Mouse (Mus musculus): ENCODE results near the gene Frmpd4. TPM values are rescaled to one million over a fixed set of nuclear protein-coding genes. Genes with fewer than 3 reads are reported as not detected.

The Frmpd4 gene
- polyA plus RNA-seq (2014; fragmentation: Nextera tagmentation; extraction: Ambion mirVana): 0.04 and 0.11 TPM in 2 replicates

GRCm38 (mm10) chrX:168577131-168577530 is at the start of gene Frmpd4:
Gene Frmpd4, minus strand, starts transcription at chrX:168577231.
- Histone ChIP-seq H3K9me3 (ENCODE audit: control insufficient read depth, low read length) (no peaks in the 10 kb centered on the region), H3K4me2 (ENCODE audit: low read depth, severe bottlenecking) (no peak within 1 kb of the TSS), H3K36me3 (ENCODE audit: control insufficient read depth, insufficient read depth, low read length) (no peaks in the 10 kb centered on the region), H3K9ac (ENCODE audit: low read length) (no peak within 1 kb of the TSS), H3K27me3 (ENCODE audit: control insufficient read depth, insufficient read depth, low read length) (no peaks in the 10 kb centered on the region), H3K27ac (replicated peaks; ENCODE audit: low read depth, low read length) (no peak within 1 kb of the TSS), H3K4me1 (ENCODE audit: control insufficient read depth, insufficient read depth, low read length) (no peaks in the 10 kb centered on the region), H3K4me3 (ENCODE audit: low read depth, low read length) (no peak within 1 kb of the TSS)
- 64% methylated on average over 5 of the region's 5 CpGs for WGBS
- no peak for ATAC-seq (ENCODE audit: insufficient number of reproducible peaks, low FRiP score, low TSS enrichment, low read depth)
- no peak for DNase-seq (ENCODE audit: low spot score)

GRCm38 (mm10) chrX:168595193-168595592 is 18.2 kb upstream of the Frmpd4 start:
- no peak overlapping the region for H3K27ac ChIP-seq (replicated peaks; ENCODE audit: low read depth, low read length)
- H3K4me1 ChIP-seq (ENCODE audit: control insufficient read depth, insufficient read depth, low read length): no peaks in the 10 kb centered on the region
- no peak overlapping the region for H3K4me3 ChIP-seq (ENCODE audit: low read depth, low read length)
- 77% methylated on average over 5 of the region's 5 CpGs for WGBS
- ATAC-seq (ENCODE audit: insufficient number of reproducible peaks, low FRiP score, low TSS enrichment, low read depth) (no peak), DNase-seq (ENCODE audit: low spot score) (no peak)
- H3K4me2 ChIP-seq (ENCODE audit: low read depth, severe bottlenecking): no peak overlapping the region
- no peak overlapping the region for H3K9ac ChIP-seq (ENCODE audit: low read length)
- 0 out of 2 replicates have a peak, but pooled peaks cover 11% of the 10 kb centered on the region for H3K27me3 ChIP-seq (ENCODE audit: control insufficient read depth, insufficient read depth, low read length)
- H3K36me3 ChIP-seq (ENCODE audit: control insufficient read depth, insufficient read depth, low read length): no peaks in the 10 kb centered on the region
- H3K9me3 ChIP-seq (ENCODE audit: control insufficient read depth, low read length): no peaks in the 10 kb centered on the region

- ATAC-seq (ENCODE audit: insufficient number of reproducible peaks, low FRiP score, low TSS enrichment, low read depth) (no peak), DNase-seq (ENCODE audit: low spot score) (no peak)
- no peak overlapping the region for H3K4me2 ChIP-seq (ENCODE audit: low read depth, severe bottlenecking)
- WGBS: 69% methylated on average over 1 of the region's 1 CpGs
- no peaks in the 10 kb centered on the region for H3K36me3 ChIP-seq (ENCODE audit: control insufficient read depth, insufficient read depth, low read length)
- no peak overlapping the region for H3K9ac ChIP-seq (ENCODE audit: low read length)
- no peak overlapping the region for H3K4me3 ChIP-seq (ENCODE audit: low read depth, low read length)
- no peaks in the 10 kb centered on the region for H3K4me1 ChIP-seq (ENCODE audit: control insufficient read depth, insufficient read depth, low read length)
- no peaks in the 10 kb centered on the region; the same call in 1 of the 2 replicates for H3K27me3 ChIP-seq (ENCODE audit: control insufficient read depth, insufficient read depth, low read length)
- H3K27ac ChIP-seq (replicated peaks; ENCODE audit: low read depth, low read length): no peak overlapping the region
- H3K9me3 ChIP-seq (ENCODE audit: control insufficient read depth, low read length): no peaks in the 10 kb centered on the region
These were observed 7.3 kb upstream of the Frmpd4 start for GRCm38 (mm10) chrX:168584303-168584702.

- DNase-seq (ENCODE audit: low spot score) (no peak), ATAC-seq (ENCODE audit: insufficient number of reproducible peaks, low FRiP score, low TSS enrichment, low read depth) (no peak)
- 72% methylated on average over 4 of the region's 4 CpGs for WGBS
- H3K9me3 ChIP-seq (ENCODE audit: control insufficient read depth, low read length): no peaks in the 10 kb centered on the region
- H3K27me3 ChIP-seq (ENCODE audit: control insufficient read depth, insufficient read depth, low read length): 0 out of 2 replicates have a peak, but pooled peaks cover 2% of the 10 kb centered on the region
- H3K9ac ChIP-seq (ENCODE audit: low read length): no peak overlapping the region
- H3K27ac ChIP-seq (replicated peaks; ENCODE audit: low read depth, low read length): no peak overlapping the region
- no peak overlapping the region for H3K4me2 ChIP-seq (ENCODE audit: low read depth, severe bottlenecking)
- no peak overlapping the region for H3K4me3 ChIP-seq (ENCODE audit: low read depth, low read length)
- H3K36me3 ChIP-seq (ENCODE audit: control insufficient read depth, insufficient read depth, low read length): no peaks in the 10 kb centered on the region
- no peaks in the 10 kb centered on the region for H3K4me1 ChIP-seq (ENCODE audit: control insufficient read depth, insufficient read depth, low read length)
These were observed 5.2 kb downstream of the Frmpd4 start for GRCm38 (mm10) chrX:168571808-168572207.

GRCm38 (mm10) chrX:168569231-168569630 is 7.8 kb downstream of the Frmpd4 start:
- ATAC-seq (ENCODE audit: insufficient number of reproducible peaks, low FRiP score, low TSS enrichment, low read depth) (no peak), DNase-seq (ENCODE audit: low spot score) (no peak)
- Histone ChIP-seq H3K4me1 (ENCODE audit: control insufficient read depth, insufficient read depth, low read length) (no peaks in the 10 kb centered on the region), H3K27ac (replicated peaks; ENCODE audit: low read depth, low read length) (no peak overlapping the region), H3K27me3 (ENCODE audit: control insufficient read depth, insufficient read depth, low read length) (0 out of 2 replicates have a peak, but pooled peaks cover 5% of the 10 kb centered on the region), H3K9me3 (ENCODE audit: control insufficient read depth, low read length) (no peaks in the 10 kb centered on the region), H3K4me2 (ENCODE audit: low read depth, severe bottlenecking) (no peak overlapping the region), H3K36me3 (ENCODE audit: control insufficient read depth, insufficient read depth, low read length) (no peaks in the 10 kb centered on the region), H3K4me3 (ENCODE audit: low read depth, low read length) (no peak overlapping the region), H3K9ac (ENCODE audit: low read length) (no peak overlapping the region)
- 82% methylated on average over 5 of the region's 5 CpGs for WGBS

DNA sequence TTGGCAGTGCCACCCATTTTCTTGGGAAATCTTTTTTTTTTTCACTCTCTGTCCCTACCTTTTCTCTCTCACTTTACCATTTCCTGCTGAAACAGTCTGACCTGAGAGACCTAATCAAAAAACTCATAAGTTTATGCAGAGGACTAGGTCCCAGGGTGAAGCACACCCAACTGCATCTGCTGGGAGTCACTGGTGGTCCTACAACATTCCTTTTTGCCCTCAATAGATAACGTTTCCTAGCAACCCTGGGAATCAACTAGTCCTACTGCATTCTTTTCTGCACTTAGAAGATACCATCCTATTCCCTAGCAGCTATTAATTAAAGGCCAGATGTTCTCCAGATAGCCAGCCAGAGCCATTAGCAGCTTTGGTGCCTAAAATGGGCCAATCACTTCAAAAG is 71.8 kb downstream of the Frmpd4 start:
- no peaks in the 10 kb centered on the region for H3K4me1 ChIP-seq (ENCODE audit: control insufficient read depth, insufficient read depth, low read length)
- no peaks in the 10 kb centered on the region for H3K27me3 ChIP-seq (ENCODE audit: control insufficient read depth, insufficient read depth, low read length)
- no peak overlapping the region for H3K9ac ChIP-seq (ENCODE audit: low read length)
- DNase-seq (ENCODE audit: low spot score) (no peak), ATAC-seq (ENCODE audit: insufficient number of reproducible peaks, low FRiP score, low TSS enrichment, low read depth) (no peak)
- WGBS: 52% methylated on average over 1 of the region's 1 CpGs
- H3K27ac ChIP-seq (replicated peaks; ENCODE audit: low read depth, low read length): no peak overlapping the region
- no peak overlapping the region for H3K4me2 ChIP-seq (ENCODE audit: low read depth, severe bottlenecking)
- H3K9me3 ChIP-seq (ENCODE audit: control insufficient read depth, low read length): no peaks in the 10 kb centered on the region
- no peak overlapping the region for H3K4me3 ChIP-seq (ENCODE audit: low read depth, low read length)
- H3K36me3 ChIP-seq (ENCODE audit: control insufficient read depth, insufficient read depth, low read length): no peaks in the 10 kb centered on the region

- no peak overlapping the region for H3K9ac ChIP-seq (ENCODE audit: low read length)
- no peak overlapping the region for H3K4me2 ChIP-seq (ENCODE audit: low read depth, severe bottlenecking)
- H3K4me1 ChIP-seq (ENCODE audit: control insufficient read depth, insufficient read depth, low read length): no peaks in the 10 kb centered on the region
- no peaks in the 10 kb centered on the region for H3K9me3 ChIP-seq (ENCODE audit: control insufficient read depth, low read length)
- WGBS: 92% methylated on average over 2 of the region's 2 CpGs
- H3K4me3 ChIP-seq (ENCODE audit: low read depth, low read length): no peak overlapping the region
- ATAC-seq (ENCODE audit: insufficient number of reproducible peaks, low FRiP score, low TSS enrichment, low read depth): no peak
- H3K27ac ChIP-seq (replicated peaks; ENCODE audit: low read depth, low read length): no peak overlapping the region
- no peaks in the 10 kb centered on the region for H3K36me3 ChIP-seq (ENCODE audit: control insufficient read depth, insufficient read depth, low read length)
- no peak for DNase-seq (ENCODE audit: low spot score)
- H3K27me3 ChIP-seq (ENCODE audit: control insufficient read depth, insufficient read depth, low read length): 0 out of 2 replicates have a peak, but pooled peaks cover 3% of the 10 kb centered on the region
These were observed 121.8 kb downstream of the Frmpd4 start for GRCm38 (mm10) chrX:168455233-168455632.

DNA sequence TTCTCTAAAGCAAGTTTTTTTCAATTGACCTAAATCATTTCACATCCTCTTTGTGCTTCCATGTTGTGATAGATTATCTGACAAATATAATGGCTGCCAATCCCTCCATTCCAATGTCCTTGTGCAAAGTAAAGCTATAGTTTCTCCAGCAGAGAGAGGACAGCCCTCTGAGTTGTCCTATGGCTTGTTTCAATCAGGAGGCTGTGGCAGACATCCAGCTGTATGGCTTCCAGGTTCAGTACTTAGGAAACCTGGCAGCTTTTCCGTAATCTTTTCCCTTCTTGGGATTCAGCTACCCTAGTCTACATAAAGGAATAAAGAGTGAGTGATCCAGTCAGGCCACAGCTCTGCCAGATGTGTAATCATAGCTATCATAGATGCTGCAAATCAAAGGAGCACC is 145.8 kb downstream of the Frmpd4 start:
- DNase-seq (ENCODE audit: low spot score) (no peak), ATAC-seq (ENCODE audit: insufficient number of reproducible peaks, low FRiP score, low TSS enrichment, low read depth) (no peak)
- Histone ChIP-seq H3K27ac (replicated peaks; ENCODE audit: low read depth, low read length) (no peak overlapping the region), H3K4me2 (ENCODE audit: low read depth, severe bottlenecking) (no peak overlapping the region), H3K4me3 (ENCODE audit: low read depth, low read length) (no peak overlapping the region), H3K9me3 (ENCODE audit: control insufficient read depth, low read length) (no peaks in the 10 kb centered on the region), H3K9ac (ENCODE audit: low read length) (no peak overlapping the region), H3K27me3 (ENCODE audit: control insufficient read depth, insufficient read depth, low read length) (0 out of 2 replicates have a peak, but pooled peaks cover 3% of the 10 kb centered on the region), H3K4me1 (ENCODE audit: control insufficient read depth, insufficient read depth, low read length) (no peaks in the 10 kb centered on the region), H3K36me3 (ENCODE audit: control insufficient read depth, insufficient read depth, low read length) (no peaks in the 10 kb centered on the region)
- WGBS: 84% methylated on average over 1 of the region's 1 CpGs

DNA sequence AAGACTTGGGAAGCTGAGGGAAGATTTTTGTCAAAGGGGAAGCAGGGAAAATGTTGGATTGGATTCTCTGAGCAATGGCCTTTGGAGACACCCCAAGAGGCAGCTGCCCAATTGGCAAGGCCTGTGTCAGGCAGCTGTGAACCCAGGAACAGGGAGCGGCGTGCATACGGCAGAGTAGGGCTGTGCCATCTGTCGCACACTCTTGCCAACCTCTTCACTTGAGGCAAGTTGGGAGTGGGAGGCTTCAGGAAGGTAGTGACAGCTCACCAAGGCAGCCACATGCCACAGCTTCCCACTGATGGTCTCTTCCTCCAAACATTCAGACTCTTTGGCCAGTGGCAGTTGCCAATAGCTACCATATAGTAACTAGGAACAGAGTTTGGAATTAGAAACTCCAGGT is 147.2 kb downstream of the Frmpd4 start:
- H3K4me1 ChIP-seq (ENCODE audit: control insufficient read depth, insufficient read depth, low read length): no peaks in the 10 kb centered on the region
- H3K9ac ChIP-seq (ENCODE audit: low read length): no peak overlapping the region
- no peak for DNase-seq (ENCODE audit: low spot score)
- no peak overlapping the region for H3K27ac ChIP-seq (replicated peaks; ENCODE audit: low read depth, low read length)
- WGBS: 92% methylated on average over 4 of the region's 4 CpGs
- no peaks in the 10 kb centered on the region for H3K9me3 ChIP-seq (ENCODE audit: control insufficient read depth, low read length)
- no peak overlapping the region for H3K4me2 ChIP-seq (ENCODE audit: low read depth, severe bottlenecking)
- ATAC-seq (ENCODE audit: insufficient number of reproducible peaks, low FRiP score, low TSS enrichment, low read depth): no peak
- H3K27me3 ChIP-seq (ENCODE audit: control insufficient read depth, insufficient read depth, low read length): 0 out of 2 replicates have a peak, but pooled peaks cover 3% of the 10 kb centered on the region
- no peak overlapping the region for H3K4me3 ChIP-seq (ENCODE audit: low read depth, low read length)
- H3K36me3 ChIP-seq (ENCODE audit: control insufficient read depth, insufficient read depth, low read length): no peaks in the 10 kb centered on the region

Data from limb, embryonic 11.5 days (tissue).